Mouse (Mus musculus) lung, postnatal 4 days (tissue): ENCODE data around the gene Ntf5.
A peak's percentile ranks its signal among the peaks of the same experiment; 100 is the strongest.
"Not testable (repeated sequence)": the region's sequence is repeated elsewhere in the genome, so short reads cannot be mapped to it uniquely, and the experiment has no call there.

Source experiments
- DNase-seq, 2 experiments: peaks; one replicate each; pipeline ENCODE4 v3.0.0; 2021

Ntf5 gene

GRCm38 (mm10) chr7:45462325-45462724 lies 48.8 kb downstream of the Ntf5 start:
- no peak for DNase-seq

GRCm38 (mm10) chr7:45462868-45463267 lies 49.4 kb downstream of the Ntf5 start:
- DNase-seq, result not testable (repeated sequence)

- no peak for DNase-seq
These were observed 50.7 kb downstream of the Ntf5 start for GRCm38 (mm10) chr7:45463987-45464778.

- DNase-seq, result no peak
These were observed 51.6 kb downstream of the Ntf5 start for GRCm38 (mm10) chr7:45465112-45465511.

- no peak for DNase-seq
These were observed 52.1 kb downstream of the Ntf5 start for GRCm38 (mm10) chr7:45465549-45465948.

- peak; percentile 96 to 97 for DNase-seq
These were observed 53.0 kb downstream of the Ntf5 start, which contains the start of gene Bax for GRCm38 (mm10) chr7:45466283-45467089. Bax (minus strand) TSS chr7:45466898.
